Mouse (Mus musculus): ENCODE data around the gene Masp1. TPM values are rescaled to one million over a fixed set of nuclear protein-coding genes. Genes with fewer than 3 reads are reported as not detected.

Gene Masp1
- polyA plus RNA-seq, 2 experiments, result 12.4 to 14.2 TPM

DNA sequence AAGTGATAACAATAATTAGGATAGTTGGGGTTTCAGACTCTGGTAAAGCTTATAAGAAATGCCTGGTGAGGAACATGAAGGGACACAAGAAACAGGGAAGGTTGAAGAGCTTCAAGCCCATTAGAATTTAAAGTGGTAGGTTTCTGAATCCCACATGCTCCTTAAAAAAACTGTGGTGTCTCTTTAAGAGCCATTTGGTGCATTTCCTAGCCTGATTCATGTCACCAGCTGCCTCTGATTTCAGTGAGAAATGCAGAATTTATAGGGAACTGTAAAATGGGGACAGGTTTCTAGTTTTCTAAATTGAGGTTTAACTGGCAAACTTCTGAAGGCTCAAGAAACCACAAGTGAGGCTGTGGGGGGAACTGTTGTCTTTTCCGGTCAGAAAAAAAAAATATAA lies 844 bp downstream of the Masp1 start:
- Histone ChIP-seq H3K27me3 (ENCODE audit: control insufficient read depth, insufficient read depth, low read length) (no peaks in the 10 kb centered on the region), H3K4me3 (ENCODE audit: insufficient read depth in 1 of 2, low read depth in 2 of 2, low read length in 2 of 2) (peak overlapping the region; percentile 35 to 52; a peak in 3 of 4 replicates), H3K9ac (replicated peaks) (peak overlapping the region; percentile 18; the same call in 1 of the 2 replicates), H3K4me2 (ENCODE audit: low read depth) (peak overlapping the region; percentile 47), H3K4me1 (replicated peaks; ENCODE audit: control insufficient read depth in 2 of 2, insufficient read depth in 2 of 2, low read length in 1 of 2) (peaks cover 0 to 22% of the 10 kb centered on the region in 2 experiments; a peak in 2 of 4 replicates), H3K27ac (no peak overlapping the region), H3K9me3 (ENCODE audit: control insufficient read depth, low read length) (no peaks in the 10 kb centered on the region), H3K36me3 (replicated peaks; ENCODE audit: control insufficient read depth, insufficient read depth, low read depth) (no peaks in the 10 kb centered on the region)
- no peak for ATAC-seq (ENCODE audit: insufficient read depth)
- 10% methylated on average over 1 of the region's 1 CpGs for WGBS (ENCODE audit: insufficient replicate concordance)
- no peak for DNase-seq (ENCODE audit: low read depth in 3 of 3, low spot score in 3 of 3)
- TF ChIP-seq EP300 (IDR thresholded peaks at IDR 0.05; ENCODE audit: low read depth), result no peak
- TF ChIP-seq CTCF (IDR thresholded peaks at IDR 0.05; ENCODE audit: low read depth), result no peak

GRCm38 (mm10) chr16:23518567-23519369 lies 1.8 kb downstream of the Masp1 start:
- TF ChIP-seq CTCF (IDR thresholded peaks at IDR 0.05; ENCODE audit: low read depth) (no peak), EP300 (IDR thresholded peaks at IDR 0.05; ENCODE audit: low read depth) (no peak)
- Histone ChIP-seq H3K36me3 (replicated peaks; ENCODE audit: control insufficient read depth, insufficient read depth, low read depth) (no peaks in the 10 kb centered on the region), H3K4me3 (ENCODE audit: insufficient read depth in 1 of 2, low read depth in 2 of 2, low read length in 2 of 2) (peak overlapping the region in 1 of 2 experiments; percentile 35; a peak in 1 of 4 replicates), H3K27ac (no peak overlapping the region), H3K9me3 (ENCODE audit: control insufficient read depth, low read length) (no peaks in the 10 kb centered on the region), H3K4me1 (replicated peaks; ENCODE audit: control insufficient read depth in 2 of 2, insufficient read depth in 2 of 2, low read length in 1 of 2) (peaks cover 0 to 22% of the 10 kb centered on the region in 2 experiments; a peak in 2 of 4 replicates), H3K4me2 (ENCODE audit: low read depth) (peak overlapping the region; percentile 47), H3K27me3 (ENCODE audit: control insufficient read depth, insufficient read depth, low read length) (no peaks in the 10 kb centered on the region), H3K9ac (replicated peaks) (no peak overlapping the region)
- no peak for DNase-seq (ENCODE audit: low read depth in 3 of 3, low spot score in 3 of 3)
- no peak for ATAC-seq (ENCODE audit: insufficient read depth)
- WGBS (ENCODE audit: insufficient replicate concordance), result 51% methylated on average over 10 of the region's 10 CpGs

GRCm38 (mm10) chr16:23517754-23518566 lies 2.7 kb downstream of the Masp1 start:
- Histone ChIP-seq H3K4me1 (replicated peaks; ENCODE audit: control insufficient read depth in 2 of 2, insufficient read depth in 2 of 2, low read length in 1 of 2) (peaks cover 0 to 22% of the 10 kb centered on the region in 2 experiments; a peak in 2 of 4 replicates), H3K4me2 (ENCODE audit: low read depth) (peak overlapping the region; percentile 47; the same call in 1 of the 2 replicates), H3K27me3 (ENCODE audit: control insufficient read depth, insufficient read depth, low read length) (no peaks in the 10 kb centered on the region), H3K9me3 (ENCODE audit: control insufficient read depth, low read length) (no peaks in the 10 kb centered on the region), H3K9ac (replicated peaks) (no peak overlapping the region), H3K36me3 (replicated peaks; ENCODE audit: control insufficient read depth, insufficient read depth, low read depth) (no peaks in the 10 kb centered on the region), H3K27ac (peak overlapping the region; percentile 27; the same call in 1 of the 2 replicates), H3K4me3 (ENCODE audit: insufficient read depth in 1 of 2, low read depth in 2 of 2, low read length in 2 of 2) (no peak overlapping the region)
- TF ChIP-seq CTCF (IDR thresholded peaks at IDR 0.05; ENCODE audit: low read depth), result no peak
- TF ChIP-seq EP300 (IDR thresholded peaks at IDR 0.05; ENCODE audit: low read depth), result no peak
- 59% methylated on average over 20 of the region's 20 CpGs for WGBS (ENCODE audit: insufficient replicate concordance)
- DNase-seq (ENCODE audit: low read depth in 3 of 3, low spot score in 3 of 3) (no peak), ATAC-seq (ENCODE audit: insufficient read depth) (0 out of 2 replicates have a peak, but pooled peaks have one; percentile 38)

GRCm38 (mm10) chr16:23517230-23517629 lies 3.4 kb downstream of the Masp1 start:
- peaks cover 0 to 24% of the 10 kb centered on the region in 2 experiments; a peak in 2 of 4 replicates for H3K4me1 ChIP-seq (replicated peaks; ENCODE audit: control insufficient read depth in 2 of 2, insufficient read depth in 2 of 2, low read length in 1 of 2)
- WGBS (ENCODE audit: insufficient replicate concordance), result 60% methylated on average over 5 of the region's 5 CpGs
- DNase-seq (ENCODE audit: low read depth in 3 of 3, low spot score in 3 of 3), result no peak
- no peaks in the 10 kb centered on the region for H3K36me3 ChIP-seq (replicated peaks; ENCODE audit: control insufficient read depth, insufficient read depth, low read depth)
- no peak overlapping the region for H3K4me3 ChIP-seq (ENCODE audit: insufficient read depth in 1 of 2, low read depth in 2 of 2, low read length in 2 of 2)
- H3K27ac ChIP-seq, result no peak overlapping the region
- no peak overlapping the region for H3K4me2 ChIP-seq (ENCODE audit: low read depth)
- no peaks in the 10 kb centered on the region for H3K27me3 ChIP-seq (ENCODE audit: control insufficient read depth, insufficient read depth, low read length)
- no peak for ATAC-seq (ENCODE audit: insufficient read depth)
- no peak for TF ChIP-seq EP300 (IDR thresholded peaks at IDR 0.05; ENCODE audit: low read depth)
- TF ChIP-seq CTCF (IDR thresholded peaks at IDR 0.05; ENCODE audit: low read depth), result no peak
- no peak overlapping the region for H3K9ac ChIP-seq (replicated peaks)
- H3K9me3 ChIP-seq (ENCODE audit: control insufficient read depth, low read length), result no peaks in the 10 kb centered on the region
